Mouse (Mus musculus): ENCODE measurements at regions not wholly inside any gene's neighbourhood (a gene's known extent, or its start where the extent isn't known, plus 50 kb on each side); places are given as distances from the start of the nearest gene placed in this dataset.

DNA sequence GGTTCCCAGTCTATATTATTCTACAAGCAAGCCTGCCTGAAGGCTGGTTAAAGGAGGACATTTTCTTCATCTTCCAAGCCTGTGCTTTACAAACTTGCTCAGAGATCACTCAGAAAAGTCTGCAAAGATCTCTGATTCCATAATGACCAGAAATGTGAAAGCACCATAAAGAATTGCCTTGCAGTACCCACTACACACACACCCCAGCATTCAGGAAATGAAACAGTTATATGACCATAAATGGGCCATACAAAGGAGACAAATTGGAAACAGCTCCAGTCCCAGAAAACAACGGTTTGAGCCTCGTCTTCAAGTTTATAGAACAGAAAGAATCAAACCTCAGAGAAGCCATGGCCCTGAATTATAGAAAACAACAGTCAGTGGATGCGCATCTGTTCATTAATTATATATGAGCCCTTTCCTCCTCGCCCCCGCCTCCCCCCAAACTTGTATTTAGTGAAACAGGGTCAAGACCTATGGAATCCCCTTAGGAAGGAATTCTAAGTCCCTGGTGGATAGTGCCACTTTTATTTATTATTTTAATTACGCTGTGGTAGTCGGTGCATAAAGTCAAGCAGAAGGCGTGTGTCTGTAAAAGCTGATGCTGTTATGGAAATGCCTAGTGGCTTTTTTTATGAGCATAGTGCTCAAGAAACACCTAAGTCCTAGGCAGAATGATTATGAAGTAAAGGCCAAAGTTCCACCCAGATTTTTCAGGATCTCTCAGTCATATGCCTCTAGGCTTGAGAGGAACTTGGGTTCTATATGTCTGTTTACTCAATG is 266.6 kb upstream of the Ldb2 start:
- TF ChIP-seq CTCF (IDR thresholded peaks at IDR 0.05; ENCODE audit: low read depth, low read length) (no peak), POLR2A (IDR thresholded peaks at IDR 0.05; ENCODE audit: borderline replicate concordance, low read depth, low read length) (no peak)
- Histone ChIP-seq H3K4me1 (ENCODE audit: control insufficient read depth, insufficient read depth, low read length) (no peaks in the 10 kb centered on the region), H3K27ac (ENCODE audit: insufficient read depth, low read depth, low read length) (no peak overlapping the region), H3K4me3 (ENCODE audit: insufficient read depth, low read length) (no peak overlapping the region)

DNA sequence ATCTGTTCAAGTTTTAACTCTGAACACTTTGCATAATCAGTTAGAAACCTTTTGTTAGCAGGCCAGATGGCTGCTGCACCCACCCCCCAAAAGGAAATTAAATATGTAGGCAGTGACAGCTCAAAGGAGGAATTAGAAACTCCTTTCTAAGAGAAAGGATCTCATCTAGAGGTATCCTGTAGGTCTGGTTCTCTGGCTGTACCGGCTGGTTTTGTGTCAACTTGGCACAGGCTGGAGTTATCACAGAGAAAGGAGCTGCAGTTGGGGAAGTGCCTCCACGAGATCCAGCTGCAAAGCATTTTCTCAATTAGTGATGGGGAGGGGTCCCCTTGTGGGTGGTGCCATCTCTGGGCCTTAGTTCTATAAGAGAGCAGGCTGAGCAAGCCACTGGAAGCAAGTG is 263.1 kb upstream of the Ldb2 start:
- no peak overlapping the region for H3K27ac ChIP-seq (ENCODE audit: insufficient read depth, low read depth, low read length)
- TF ChIP-seq POLR2A (IDR thresholded peaks at IDR 0.05; ENCODE audit: borderline replicate concordance, low read depth, low read length) = no peak
- TF ChIP-seq CTCF (IDR thresholded peaks at IDR 0.05; ENCODE audit: low read depth, low read length) = no peak

DNA sequence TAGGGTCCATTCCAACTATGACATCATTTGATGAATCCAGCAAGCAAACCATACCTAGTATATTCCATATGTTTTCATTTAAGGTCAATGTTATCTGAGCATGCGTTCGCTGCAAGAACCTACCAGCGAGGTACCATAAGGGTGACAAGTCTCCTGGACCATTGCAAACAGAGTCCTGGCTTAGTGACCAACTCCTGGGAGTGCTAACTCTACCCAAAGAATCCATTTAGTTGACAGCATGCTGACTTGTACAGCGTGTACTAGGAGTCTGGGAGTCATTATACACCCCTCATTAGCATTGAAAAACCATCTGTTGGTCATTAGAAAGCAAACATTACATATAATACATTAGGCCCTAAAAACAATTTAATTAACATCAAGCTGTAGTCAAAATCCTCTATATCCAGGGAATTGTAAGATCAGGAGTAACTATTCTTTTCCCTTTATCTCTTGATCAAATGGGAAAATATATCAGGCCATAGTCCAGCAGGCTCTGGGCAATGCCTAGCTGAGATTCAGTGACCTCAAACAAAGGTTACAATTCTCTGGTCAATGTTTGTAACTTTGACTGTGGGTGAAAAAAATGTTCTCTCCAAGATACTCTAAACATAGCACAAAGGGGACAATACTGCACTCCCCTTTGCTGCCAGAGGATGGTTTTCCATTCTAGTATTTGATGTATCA is 255.9 kb upstream of the Ldb2 start:
- no peak overlapping the region for H3K4me3 ChIP-seq (ENCODE audit: insufficient read depth, low read length)
- no peak for TF ChIP-seq CTCF (IDR thresholded peaks at IDR 0.05; ENCODE audit: low read depth, low read length)
- no peak for TF ChIP-seq POLR2A (IDR thresholded peaks at IDR 0.05; ENCODE audit: borderline replicate concordance, low read depth, low read length)
- H3K27ac ChIP-seq (ENCODE audit: insufficient read depth, low read depth, low read length) = no peak overlapping the region
- 0 out of 2 replicates have a peak, but pooled peaks cover 2% of the 10 kb centered on the region for H3K4me1 ChIP-seq (ENCODE audit: control insufficient read depth, insufficient read depth, low read length)

More for the DNA sequence above, 263.1 kb upstream of the Ldb2 start:
- Histone ChIP-seq H3K4me3 (ENCODE audit: insufficient read depth, low read length) (no peak overlapping the region), H3K4me1 (ENCODE audit: control insufficient read depth, insufficient read depth, low read length) (0 out of 2 replicates have a peak, but pooled peaks cover 2% of the 10 kb centered on the region)

DNA sequence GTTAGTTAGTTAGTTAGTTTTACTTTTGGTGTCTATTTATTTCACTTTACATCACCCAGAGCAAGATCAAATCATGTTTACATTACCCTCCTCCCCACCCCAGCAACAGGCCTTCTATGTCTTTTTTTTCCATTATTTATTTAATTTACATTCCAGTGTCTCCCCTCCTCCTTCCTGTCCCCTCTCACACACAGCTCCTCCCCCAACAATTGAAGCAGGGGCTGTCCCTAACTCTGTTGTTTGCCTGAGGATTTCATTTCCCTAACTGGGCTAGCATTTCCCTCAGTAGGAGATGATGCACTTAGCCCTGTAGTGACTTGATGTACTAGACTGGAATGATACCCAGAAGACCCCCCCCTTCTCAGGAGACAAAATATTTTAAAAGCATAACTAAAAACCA is 249.9 kb upstream of the Ldb2 start:
- TF ChIP-seq CTCF (IDR thresholded peaks at IDR 0.05; ENCODE audit: low read depth, low read length) (no peak), POLR2A (IDR thresholded peaks at IDR 0.05; ENCODE audit: borderline replicate concordance, low read depth, low read length) (no peak)
- H3K27ac ChIP-seq (ENCODE audit: insufficient read depth, low read depth, low read length) = no peak overlapping the region
- H3K4me1 ChIP-seq (ENCODE audit: control insufficient read depth, insufficient read depth, low read length) = no peaks in the 10 kb centered on the region
- H3K4me3 ChIP-seq (ENCODE audit: insufficient read depth, low read length) = no peak overlapping the region

DNA sequence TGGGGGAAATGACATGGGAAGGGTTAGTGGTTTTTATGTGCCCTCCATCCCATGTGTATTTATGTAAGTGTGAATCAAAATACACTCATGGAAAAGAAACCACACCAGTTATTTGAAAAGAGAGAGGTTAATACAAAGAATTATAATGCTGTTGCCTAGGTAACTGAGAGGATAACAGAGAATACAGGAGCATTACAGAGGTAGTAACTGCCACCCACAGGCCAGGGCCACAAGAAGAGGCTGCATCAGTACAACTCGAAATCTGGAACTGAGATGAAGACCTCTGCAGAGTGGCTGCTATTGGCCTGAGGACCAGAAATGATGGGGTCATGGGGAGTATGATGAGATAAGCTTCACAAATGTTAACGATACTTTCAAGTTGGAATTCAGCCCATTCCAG is 243.4 kb upstream of the Ldb2 start:
- no peak overlapping the region for H3K4me3 ChIP-seq (ENCODE audit: insufficient read depth, low read length)
- no peak overlapping the region for H3K27ac ChIP-seq (ENCODE audit: insufficient read depth, low read depth, low read length)
- TF ChIP-seq CTCF (IDR thresholded peaks at IDR 0.05; ENCODE audit: low read depth, low read length) = no peak
- TF ChIP-seq POLR2A (IDR thresholded peaks at IDR 0.05; ENCODE audit: borderline replicate concordance, low read depth, low read length) = no peak
- H3K4me1 ChIP-seq (ENCODE audit: control insufficient read depth, insufficient read depth, low read length) = no peaks in the 10 kb centered on the region

DNA sequence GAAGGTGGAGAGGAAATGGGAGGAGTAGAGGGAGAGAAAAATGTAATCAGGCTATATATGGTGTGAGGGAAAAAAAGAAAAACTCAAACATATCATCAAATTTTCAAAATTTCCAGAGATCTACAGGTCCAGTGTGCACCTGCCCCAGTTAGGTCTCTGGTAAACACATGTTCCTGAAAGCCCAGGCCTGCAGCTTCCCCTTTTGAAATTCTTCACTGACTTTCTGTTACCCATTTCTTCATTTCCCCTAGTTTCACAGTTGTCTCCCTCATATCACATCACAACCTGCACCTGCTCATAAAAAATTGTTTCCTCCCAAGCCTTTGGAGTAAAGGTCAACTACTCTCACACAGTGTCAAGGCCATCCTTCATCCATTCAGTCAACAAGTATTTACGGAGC is 236.9 kb upstream of the Ldb2 start:
- no peak overlapping the region for H3K4me3 ChIP-seq (ENCODE audit: insufficient read depth, low read length)
- 0 out of 2 replicates have a peak, but pooled peaks cover 3% of the 10 kb centered on the region for H3K4me1 ChIP-seq (ENCODE audit: control insufficient read depth, insufficient read depth, low read length)
- TF ChIP-seq CTCF (IDR thresholded peaks at IDR 0.05; ENCODE audit: low read depth, low read length) (no peak), POLR2A (IDR thresholded peaks at IDR 0.05; ENCODE audit: borderline replicate concordance, low read depth, low read length) (no peak)
- H3K27ac ChIP-seq (ENCODE audit: insufficient read depth, low read depth, low read length) = no peak overlapping the region

DNA sequence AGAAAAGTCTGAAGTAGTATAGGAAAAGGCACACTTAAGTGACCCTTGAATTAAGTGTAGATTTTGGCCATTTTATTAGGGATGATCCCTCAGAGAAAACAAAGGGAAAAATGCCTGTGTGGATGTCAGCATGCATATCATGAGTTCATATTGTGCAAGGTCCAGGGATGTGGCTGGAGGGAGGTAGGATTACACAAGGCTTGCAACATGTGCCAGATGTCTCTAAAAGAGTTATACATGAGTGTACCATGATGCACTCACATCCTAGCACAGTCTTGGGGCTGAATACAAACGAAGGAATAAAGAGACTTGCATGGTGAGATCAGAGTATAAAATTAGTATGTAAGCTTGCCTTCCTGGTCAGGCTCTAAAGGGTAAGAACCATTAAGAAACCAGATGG is 233.7 kb upstream of the Ldb2 start:
- TF ChIP-seq CTCF (IDR thresholded peaks at IDR 0.05; ENCODE audit: low read depth, low read length) (no peak), POLR2A (IDR thresholded peaks at IDR 0.05; ENCODE audit: borderline replicate concordance, low read depth, low read length) (no peak)
- Histone ChIP-seq H3K4me3 (ENCODE audit: insufficient read depth, low read length) (no peak overlapping the region), H3K4me1 (ENCODE audit: control insufficient read depth, insufficient read depth, low read length) (0 out of 2 replicates have a peak, but pooled peaks cover 3% of the 10 kb centered on the region), H3K27ac (ENCODE audit: insufficient read depth, low read depth, low read length) (no peak overlapping the region)

DNA sequence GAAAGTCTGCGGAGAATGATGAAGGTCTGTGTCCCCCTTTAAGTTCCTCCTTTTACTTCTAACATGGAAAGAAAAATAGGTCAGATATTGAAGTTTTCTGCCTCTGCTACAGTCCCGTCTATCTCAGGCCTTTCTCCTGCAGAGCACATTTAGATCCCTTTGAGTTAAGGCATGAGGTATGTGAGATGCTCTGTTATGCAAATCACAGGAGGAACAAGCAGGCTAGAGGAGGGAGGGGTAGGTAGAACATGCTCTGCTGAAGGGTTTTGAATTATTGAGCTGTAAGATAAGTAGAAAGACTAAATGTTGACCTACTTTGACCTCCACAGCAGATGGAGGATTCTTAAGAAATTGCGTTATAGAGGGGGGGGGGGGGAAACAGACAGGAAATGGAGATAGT is 228.4 kb upstream of the Ldb2 start:
- H3K27ac ChIP-seq (ENCODE audit: insufficient read depth, low read depth, low read length) = no peak overlapping the region
- no peak for TF ChIP-seq CTCF (IDR thresholded peaks at IDR 0.05; ENCODE audit: low read depth, low read length)
- no peak for TF ChIP-seq POLR2A (IDR thresholded peaks at IDR 0.05; ENCODE audit: borderline replicate concordance, low read depth, low read length)
- H3K4me3 ChIP-seq (ENCODE audit: insufficient read depth, low read length) = no peak overlapping the region
- no peaks in the 10 kb centered on the region for H3K4me1 ChIP-seq (ENCODE audit: control insufficient read depth, insufficient read depth, low read length)

DNA sequence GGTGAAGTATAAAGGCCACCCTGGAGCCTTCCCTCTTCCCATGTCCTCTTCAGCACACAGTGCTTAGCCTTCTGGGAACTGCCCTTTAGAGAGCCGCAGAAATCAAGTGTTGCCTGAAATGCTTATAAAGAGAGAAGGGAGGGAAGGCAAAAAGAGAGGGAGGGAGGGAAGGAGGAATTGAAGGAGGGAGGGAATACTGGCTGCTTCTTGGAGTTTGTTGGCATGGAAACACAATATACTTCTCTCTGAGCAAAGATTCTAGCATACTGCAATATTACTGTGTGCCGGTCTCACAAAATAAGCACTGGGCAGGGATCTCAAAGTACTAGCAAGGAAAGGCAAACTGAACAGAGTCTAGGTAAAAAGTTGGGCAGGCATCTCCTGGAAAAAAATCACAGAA is 225.9 kb upstream of the Ldb2 start:
- H3K4me1 ChIP-seq (ENCODE audit: control insufficient read depth, insufficient read depth, low read length) = no peaks in the 10 kb centered on the region
- H3K4me3 ChIP-seq (ENCODE audit: insufficient read depth, low read length) = no peak overlapping the region
- no peak overlapping the region for H3K27ac ChIP-seq (ENCODE audit: insufficient read depth, low read depth, low read length)
- TF ChIP-seq CTCF (IDR thresholded peaks at IDR 0.05; ENCODE audit: low read depth, low read length) (no peak), POLR2A (IDR thresholded peaks at IDR 0.05; ENCODE audit: borderline replicate concordance, low read depth, low read length) (no peak)

DNA sequence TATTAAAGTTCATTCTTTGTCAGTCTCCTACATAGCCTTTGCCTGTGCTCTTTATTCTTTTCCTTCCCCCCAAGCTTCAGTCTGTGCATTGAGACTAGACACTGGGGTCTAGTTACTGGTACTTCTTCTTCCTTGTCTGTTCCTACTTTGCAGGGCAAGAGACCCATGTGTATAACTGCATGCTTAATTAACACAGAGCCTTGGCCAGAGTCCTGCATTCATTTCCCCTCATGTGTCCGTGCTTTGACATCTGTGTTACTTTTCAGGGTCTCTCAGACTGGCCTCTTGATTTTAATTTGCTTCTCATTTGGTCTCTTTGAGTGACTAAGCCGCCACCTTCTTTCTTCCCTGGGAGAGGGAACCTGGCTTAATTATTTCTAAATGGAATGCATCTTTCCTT is 208.4 kb upstream of the Ldb2 start:
- no peak for TF ChIP-seq CTCF (IDR thresholded peaks at IDR 0.05; ENCODE audit: low read depth, low read length)
- no peak for TF ChIP-seq POLR2A (IDR thresholded peaks at IDR 0.05; ENCODE audit: borderline replicate concordance, low read depth, low read length)

More for the DNA sequence above, 208.4 kb upstream of the Ldb2 start:
- Histone ChIP-seq H3K27ac (ENCODE audit: insufficient read depth, low read depth, low read length) (no peak overlapping the region), H3K4me1 (ENCODE audit: control insufficient read depth, insufficient read depth, low read length) (no peaks in the 10 kb centered on the region), H3K4me3 (ENCODE audit: insufficient read depth, low read length) (no peak overlapping the region)
